Mouse (Mus musculus) embryonic facial prominence, embryonic 12.5 days (tissue): ENCODE data around the gene Grm7. TPM values are rescaled to one million over a fixed set of nuclear protein-coding genes. Genes with fewer than 3 reads are reported as not detected.

Source experiments
- ATAC-seq: fragments of 200-750 bp; cut with Nextera tagmentation; 2 replicates; pipeline ENCODE4 v1.8.0; 2017; ENCODE audit not compliant: insufficient number of reproducible peaks, insufficient read depth, low FRiP score, low TSS enrichment
- H3K27ac ChIP-seq: fragments of 300-500 bp; sonication (generic); 2 replicates; pipeline ENCODE4 v1.5.1; 2016; ENCODE audit warnings: mild to moderate bottlenecking
- H3K27me3 ChIP-seq: fragments of 300-500 bp; sonication (generic); 2 replicates; pipeline ENCODE4 v1.6.1; 2016; ENCODE audit warnings: mild to moderate bottlenecking, moderate library complexity
- H3K36me3 ChIP-seq: fragments of 300-500 bp; sonication (generic); 2 replicates; pipeline ENCODE4 v1.6.1; 2016; ENCODE audit warnings: mild to moderate bottlenecking
- H3K4me1 ChIP-seq: fragments of 300-500 bp; sonication (generic); 2 replicates; pipeline ENCODE4 v1.6.1; 2016
- H3K4me2 ChIP-seq: fragments of 300-500 bp; sonication (generic); replicated peaks from 2 replicates; pipeline ENCODE4 v1.6.1; 2016; ENCODE audit warnings: mild to moderate bottlenecking, moderate library complexity
- H3K4me3 ChIP-seq: fragments of 300-500 bp; sonication (generic); 2 replicates; pipeline ENCODE4 v1.5.1; 2016; ENCODE audit warnings: mild to moderate bottlenecking
- H3K9ac ChIP-seq: fragments of 300-500 bp; sonication (generic); 2 replicates; pipeline ENCODE4 v1.6.1; 2016; ENCODE audit warnings: mild to moderate bottlenecking, moderate library complexity
- H3K9me3 ChIP-seq: fragments of 300-500 bp; sonication (generic); 2 replicates; pipeline ENCODE4 v1.6.1; 2016; ENCODE audit warnings: mild to moderate bottlenecking, moderate library complexity
- WGBS: fragments of 180-500 bp; shearing (Covaris S2); methylation state at CpG from one replicate; pipeline ENCODE4 v1.1.7; 2016; 5-methylcytosine and 5-hydroxymethylcytosine counted together
- polyA plus RNA-seq: library from polyadenylated mRNA; unstranded; fragments of >200 nt; fragmentation: Nextera tagmentation; extraction: Ambion mirVana; gene quantifications from 2 replicates; pipeline ENCODE4 v1.2.1, GENCODE M21; 2016

The Grm7 gene
- polyA plus RNA-seq, 1 experiment from 2014 or later = 4.1 TPM

- no peak overlapping the region for H3K27ac ChIP-seq
- H3K4me1 ChIP-seq = no peaks in the 10 kb centered on the region
- H3K9ac ChIP-seq = no peak overlapping the region
- no peaks in the 10 kb centered on the region for H3K9me3 ChIP-seq
- H3K36me3 ChIP-seq = no peaks in the 10 kb centered on the region
- H3K4me2 ChIP-seq = no peak overlapping the region
- ATAC-seq = no peak
- H3K27me3 ChIP-seq = no peaks in the 10 kb centered on the region
- H3K4me3 ChIP-seq = no peak overlapping the region
- 72% methylated on average over 6 of the region's 6 CpGs for WGBS
Observed at GRCm38 (mm10) chr6:111221083-111221729, 575.8 kb downstream of the Grm7 start.

DNA sequence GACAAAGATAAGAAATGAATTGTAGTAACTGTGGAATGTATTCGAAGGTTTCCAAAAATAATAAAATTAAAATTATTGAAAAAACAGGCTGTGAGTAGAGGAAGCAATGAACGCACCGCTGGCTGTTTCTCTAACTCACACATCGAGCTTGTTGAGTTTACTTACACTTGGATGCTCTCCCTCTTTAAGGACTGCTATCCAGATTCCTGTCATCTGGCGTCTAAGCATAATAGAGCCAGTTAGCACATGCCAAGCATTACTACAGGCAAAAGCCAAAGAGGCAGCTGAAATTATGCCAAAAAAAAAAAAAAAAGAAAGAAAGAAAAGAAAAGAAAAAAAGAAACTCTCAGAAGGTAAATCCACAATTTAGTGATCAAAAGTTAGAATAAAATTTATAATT, 609.8 kb downstream of the Grm7 start:
- Histone ChIP-seq H3K27ac (no peak overlapping the region), H3K4me1 (no peaks in the 10 kb centered on the region), H3K4me2 (no peak overlapping the region), H3K4me3 (no peak overlapping the region), H3K36me3 (no peaks in the 10 kb centered on the region), H3K9me3 (no peaks in the 10 kb centered on the region), H3K27me3 (no peaks in the 10 kb centered on the region), H3K9ac (no peak overlapping the region)
- 86% methylated on average over 5 of the region's 5 CpGs for WGBS
- ATAC-seq = no peak

DNA sequence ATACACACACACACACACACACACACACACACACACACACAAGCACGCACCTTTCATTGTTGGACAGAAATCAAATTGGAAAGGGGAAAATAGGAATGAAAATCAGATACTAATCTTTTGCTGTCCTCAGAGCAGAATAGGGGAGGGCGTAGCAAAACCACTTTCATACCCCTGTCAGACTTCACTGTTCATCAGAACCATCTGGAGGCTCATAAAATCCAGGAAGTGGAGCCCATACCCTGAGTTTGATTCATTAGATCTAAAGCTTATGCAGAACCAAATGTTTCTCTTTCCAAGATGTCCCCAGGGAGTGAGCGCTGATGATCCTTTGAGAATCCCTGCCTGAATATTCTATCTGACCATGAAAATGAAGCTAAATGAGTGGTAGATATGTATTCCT, 611.6 kb downstream of the Grm7 start:
- no peaks in the 10 kb centered on the region for H3K9me3 ChIP-seq
- no peak overlapping the region for H3K9ac ChIP-seq
- H3K36me3 ChIP-seq = no peaks in the 10 kb centered on the region
- no peak overlapping the region for H3K27ac ChIP-seq
- no peak overlapping the region for H3K4me2 ChIP-seq
- H3K4me3 ChIP-seq = no peak overlapping the region
- 65% methylated on average over 3 of the region's 3 CpGs for WGBS
- no peaks in the 10 kb centered on the region for H3K4me1 ChIP-seq
- ATAC-seq = no peak
- no peaks in the 10 kb centered on the region for H3K27me3 ChIP-seq

DNA sequence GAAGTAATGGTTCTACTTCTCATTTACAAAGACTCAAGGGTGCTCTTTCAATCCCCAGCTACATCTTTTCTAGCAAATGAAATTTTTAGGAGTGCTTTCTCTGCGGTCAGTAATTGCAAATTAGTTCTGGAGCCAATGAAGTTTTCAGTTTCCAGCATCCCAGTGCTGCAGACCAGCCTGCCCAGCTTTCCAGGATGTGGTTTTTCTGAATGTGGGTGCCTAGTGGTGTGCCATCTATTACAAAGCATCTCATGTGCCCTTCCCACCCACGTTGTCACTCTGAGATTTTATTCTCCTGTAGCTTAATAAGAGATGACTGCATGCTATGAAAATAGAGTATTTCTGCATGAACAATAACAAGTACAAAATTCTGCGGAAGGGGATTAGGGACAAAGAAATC, 612.9 kb downstream of the Grm7 start:
- no peak overlapping the region for H3K27ac ChIP-seq
- no peak for ATAC-seq
- H3K4me3 ChIP-seq = no peak overlapping the region
- no peak overlapping the region for H3K4me2 ChIP-seq
- no peaks in the 10 kb centered on the region for H3K9me3 ChIP-seq
- H3K9ac ChIP-seq = no peak overlapping the region
- H3K27me3 ChIP-seq = no peaks in the 10 kb centered on the region
- no peaks in the 10 kb centered on the region for H3K4me1 ChIP-seq
- WGBS = 59% methylated on average over 3 of the region's 3 CpGs
- no peaks in the 10 kb centered on the region for H3K36me3 ChIP-seq

DNA sequence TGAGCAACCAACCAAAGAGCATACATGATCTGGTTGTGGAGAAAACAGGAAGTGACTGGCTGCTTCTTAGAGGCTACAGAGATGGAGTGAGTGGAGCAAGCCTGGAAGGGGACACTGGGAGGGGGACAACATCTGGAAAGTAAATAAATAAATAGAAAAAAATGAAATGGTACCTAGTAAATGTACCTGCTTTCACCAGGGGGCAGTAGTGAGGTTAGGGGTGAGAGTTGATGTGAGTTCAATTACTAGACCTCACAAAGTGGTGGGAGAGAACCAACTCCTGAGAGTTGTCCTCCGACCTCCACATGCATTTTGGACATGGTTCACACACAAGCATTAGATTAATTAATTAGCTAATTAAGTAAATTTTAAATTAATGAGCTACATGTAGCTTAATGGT, 615.8 kb downstream of the Grm7 start:
- Histone ChIP-seq H3K27ac (no peak overlapping the region), H3K9ac (no peak overlapping the region), H3K27me3 (no peaks in the 10 kb centered on the region), H3K36me3 (no peaks in the 10 kb centered on the region), H3K4me1 (no peaks in the 10 kb centered on the region), H3K9me3 (no peaks in the 10 kb centered on the region), H3K4me2 (no peak overlapping the region), H3K4me3 (no peak overlapping the region)
- WGBS = 91% methylated on average over 1 of the region's 1 CpGs
- ATAC-seq = no peak

- Histone ChIP-seq H3K9me3 (no peaks in the 10 kb centered on the region), H3K4me3 (no peak overlapping the region), H3K36me3 (no peaks in the 10 kb centered on the region), H3K27ac (no peak overlapping the region), H3K9ac (no peak overlapping the region), H3K27me3 (no peaks in the 10 kb centered on the region), H3K4me2 (no peak overlapping the region), H3K4me1 (no peaks in the 10 kb centered on the region)
- no peak for ATAC-seq
- WGBS = 61% methylated on average over 4 of the region's 4 CpGs
Observed at GRCm38 (mm10) chr6:111276657-111277056, 631.3 kb downstream of the Grm7 start.

- Histone ChIP-seq H3K36me3 (no peaks in the 10 kb centered on the region), H3K9me3 (no peaks in the 10 kb centered on the region), H3K27me3 (no peaks in the 10 kb centered on the region), H3K4me1 (no peaks in the 10 kb centered on the region), H3K9ac (no peak overlapping the region), H3K27ac (no peak overlapping the region), H3K4me3 (no peak overlapping the region), H3K4me2 (no peak overlapping the region)
- no peak for ATAC-seq
Observed at GRCm38 (mm10) chr6:111278516-111278915, 633.1 kb downstream of the Grm7 start.

- H3K27ac ChIP-seq = no peak overlapping the region
- H3K36me3 ChIP-seq = no peaks in the 10 kb centered on the region
- no peak overlapping the region for H3K4me3 ChIP-seq
- H3K4me2 ChIP-seq = no peak overlapping the region
- H3K9me3 ChIP-seq = no peaks in the 10 kb centered on the region
- H3K4me1 ChIP-seq = no peaks in the 10 kb centered on the region
- no peak overlapping the region for H3K9ac ChIP-seq
- H3K27me3 ChIP-seq = no peaks in the 10 kb centered on the region
- WGBS = 60% methylated on average over 5 of the region's 5 CpGs
- no peak for ATAC-seq
Observed at GRCm38 (mm10) chr6:111293505-111294001, 648.2 kb downstream of the Grm7 start.

- Histone ChIP-seq H3K4me1 (no peaks in the 10 kb centered on the region), H3K36me3 (no peaks in the 10 kb centered on the region), H3K9ac (no peak overlapping the region), H3K27me3 (no peaks in the 10 kb centered on the region), H3K9me3 (no peaks in the 10 kb centered on the region), H3K27ac (no peak overlapping the region), H3K4me2 (no peak overlapping the region), H3K4me3 (no peak overlapping the region)
- no peak for ATAC-seq
- 62% methylated on average over 3 of the region's 3 CpGs for WGBS
Observed at GRCm38 (mm10) chr6:111303912-111304555, 658.7 kb downstream of the Grm7 start.

GRCm38 (mm10) chr6:111361681-111362080, 716.3 kb downstream of the Grm7 start:
- Histone ChIP-seq H3K27me3 (no peaks in the 10 kb centered on the region), H3K36me3 (no peaks in the 10 kb centered on the region), H3K9me3 (no peaks in the 10 kb centered on the region), H3K27ac (no peak overlapping the region), H3K4me2 (no peak overlapping the region), H3K4me1 (no peaks in the 10 kb centered on the region), H3K4me3 (no peak overlapping the region), H3K9ac (no peak overlapping the region)
- ATAC-seq = no peak
- 51% methylated on average over 1 of the region's 1 CpGs for WGBS

DNA sequence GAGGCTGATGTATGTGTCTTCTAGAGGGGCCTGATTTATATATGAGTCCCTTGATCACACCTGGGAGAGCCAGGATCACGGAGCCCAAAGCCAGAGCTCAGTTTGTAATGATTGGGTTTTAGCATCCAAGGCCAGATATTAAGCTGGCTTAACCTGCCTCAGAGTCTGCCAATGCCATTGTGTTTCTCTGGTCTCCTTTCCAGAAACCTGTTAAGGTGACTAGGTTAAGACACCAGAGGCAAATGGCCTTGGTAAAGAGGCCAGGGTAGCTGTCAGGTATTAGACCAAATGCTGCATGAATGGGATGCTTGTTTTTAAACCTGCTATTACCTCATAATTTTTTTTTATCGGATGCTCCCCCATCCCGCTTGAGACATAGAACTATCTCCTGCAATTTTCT, 722.7 kb downstream of the Grm7 start:
- Histone ChIP-seq H3K4me1 (peaks cover 6% of the 10 kb centered on the region; the same call in 1 of the 2 replicates), H3K4me2 (no peak overlapping the region), H3K9ac (no peak overlapping the region), H3K27ac (no peak overlapping the region), H3K36me3 (no peaks in the 10 kb centered on the region), H3K9me3 (no peaks in the 10 kb centered on the region), H3K4me3 (no peak overlapping the region), H3K27me3 (no peaks in the 10 kb centered on the region)
- ATAC-seq = no peak
- WGBS = 87% methylated on average over 3 of the region's 3 CpGs

- Histone ChIP-seq H3K4me2 (no peak overlapping the region), H3K27me3 (no peaks in the 10 kb centered on the region), H3K27ac (no peak overlapping the region), H3K9me3 (no peaks in the 10 kb centered on the region), H3K9ac (no peak overlapping the region), H3K4me3 (no peak overlapping the region), H3K4me1 (peaks cover 6% of the 10 kb centered on the region; the same call in 1 of the 2 replicates), H3K36me3 (no peaks in the 10 kb centered on the region)
- no peak for ATAC-seq
- WGBS = 54% methylated on average over 3 of the region's 3 CpGs
Observed at GRCm38 (mm10) chr6:111368551-111368950, 723.2 kb downstream of the Grm7 start.
